Mouse (Mus musculus) thymus, postnatal 14 days (tissue): ENCODE data around the gene Vmn1r112.
"Not testable (repeated sequence)": the region's sequence is repeated elsewhere in the genome, so short reads cannot be mapped to it uniquely, and the experiment has no call there.

ENCODE experiments used
- DNase-seq: peaks from one replicate; pipeline ENCODE4 v3.0.0; 2021

Vmn1r112 gene

DNA sequence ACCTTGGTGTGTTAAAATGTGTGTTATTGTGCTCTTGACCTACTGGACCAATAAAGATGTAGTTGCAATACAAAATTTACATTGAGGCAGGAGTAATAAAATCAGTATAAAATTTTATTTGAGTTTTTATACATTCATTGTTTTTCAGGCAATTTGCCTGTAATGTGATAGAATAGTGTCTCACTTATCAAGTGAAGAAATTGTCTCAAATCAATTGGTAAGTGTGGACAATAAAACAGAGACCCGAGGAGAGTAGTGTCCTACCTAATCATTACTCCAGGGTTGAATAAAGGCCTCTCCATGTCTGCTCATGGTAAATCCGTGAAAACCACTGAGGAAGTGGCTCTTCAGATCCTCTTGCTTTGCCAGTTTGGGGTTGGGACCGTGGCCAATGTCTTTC, at the start of gene Vmn1r112:
Vmn1r112 (plus strand) TSS at position 301 of the 400 bp plus-strand sequence.
- not testable (repeated sequence) for DNase-seq

- not testable (repeated sequence) for DNase-seq
These were observed 40.5 kb upstream of the Vmn1r112 start, which contains the start of gene Gm10668 for GRCm38 (mm10) chr7:20730524-20730923. Gm10668 (minus strand) TSS chr7:20730624.

- DNase-seq = not testable (repeated sequence)
These were observed 16.0 kb downstream of the Vmn1r112 start, which contains the start of gene Vmn1r113 for GRCm38 (mm10) chr7:20786985-20787384. Vmn1r113 (plus strand) TSS chr7:20787285.

DNA sequence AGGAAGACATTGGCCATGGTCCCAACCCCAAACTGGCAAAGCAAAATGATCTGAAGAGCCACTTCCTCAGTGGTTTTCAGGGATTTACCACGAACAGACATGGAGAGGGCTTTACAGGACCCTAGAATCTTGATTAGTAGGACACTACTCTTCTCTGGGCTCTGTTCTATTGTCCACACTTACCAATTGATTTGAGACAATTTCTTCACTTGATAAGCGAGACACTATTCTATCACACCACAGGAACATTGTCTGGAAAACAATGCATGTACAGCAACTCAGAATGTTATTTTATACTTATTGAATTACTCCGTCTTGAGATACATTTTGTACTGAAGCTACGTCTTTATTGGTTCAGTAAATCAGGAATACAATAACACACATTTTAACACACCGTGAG, 41.1 kb downstream of the Vmn1r112 start, which contains the start of gene Vmn1r114:
Vmn1r114 (minus strand) TSS at position 101 of the 400 bp plus-strand sequence.
- DNase-seq = not testable (repeated sequence)
